Mouse (Mus musculus) ES-Bruce4 (cell line): ENCODE measurements around the gene Ptprm.

Experiments
- CTCF ChIP-seq: IDR thresholded peaks from one replicate; pipeline ENCODE4 v1.8.1; 2011; ENCODE audit warnings: low read depth, low read length
- EP300 ChIP-seq: IDR thresholded peaks from 2 replicates; pipeline ENCODE4 v1.6.1; 2011; ENCODE audit warnings: low read depth, low read length; ENCODE audit not compliant: insufficient read depth

- TF ChIP-seq EP300: no peak
- TF ChIP-seq CTCF: no peak
These were observed 300.1 kb downstream of the Ptprm start for GRCm38 (mm10) chr17:67054202-67054601.
